Mouse (Mus musculus) testis, adult 2 months (tissue): Measurements from ENCODE around the gene Rab12.

ENCODE experiments used
- CTCF ChIP-seq: fragments of 200-500 bp; IDR thresholded peaks from 2 replicates; pipeline ENCODE4 v1.5.1; 2012; ENCODE audit warnings: low read depth, mild to moderate bottlenecking, inconsistent platforms, low read length, moderate library complexity; ENCODE audit not compliant: control insufficient read depth, insufficient read depth, insufficient replicate concordance
- POLR2A ChIP-seq: fragments of 200-500 bp; IDR thresholded peaks from 2 replicates; pipeline ENCODE4 v1.6.1; 2012; ENCODE audit warnings: low read depth, mild to moderate bottlenecking, inconsistent platforms, low read length, moderate library complexity; ENCODE audit not compliant: control insufficient read depth

- TF ChIP-seq CTCF (no peak), POLR2A (no peak)
Measured at GRCm38 (mm10) chr17:66512202-66512956, 7.2 kb downstream of the Rab12 start.
